Mouse (Mus musculus): ENCODE results near the gene Slc25a4. TPM values are rescaled to one million over a fixed set of nuclear protein-coding genes. Genes with fewer than 3 reads are reported as not detected.

Slc25a4 gene
- polyA plus RNA-seq, 1 experiment from 2014 or later, result 574 TPM

- WGBS, result 86% methylated on average over 5 of the region's 5 CpGs
- no peak overlapping the region for H3K4me3 ChIP-seq
- H3K27me3 ChIP-seq (replicated peaks; ENCODE audit: low read depth, poor library complexity, severe bottlenecking), result no peaks in the 10 kb centered on the region
- no peak overlapping the region for H3K27ac ChIP-seq (replicated peaks)
- H3K9me3 ChIP-seq, result no peaks in the 10 kb centered on the region
- DNase-seq (ENCODE audit: low spot score), result no peak
- H3K36me3 ChIP-seq (replicated peaks), result peaks cover 59% of the 10 kb centered on the region
- no peaks in the 10 kb centered on the region for H3K4me1 ChIP-seq
Measured at GRCm38 (mm10) chr8:46197673-46198072, 13.4 kb downstream of the Slc25a4 start.

DNA sequence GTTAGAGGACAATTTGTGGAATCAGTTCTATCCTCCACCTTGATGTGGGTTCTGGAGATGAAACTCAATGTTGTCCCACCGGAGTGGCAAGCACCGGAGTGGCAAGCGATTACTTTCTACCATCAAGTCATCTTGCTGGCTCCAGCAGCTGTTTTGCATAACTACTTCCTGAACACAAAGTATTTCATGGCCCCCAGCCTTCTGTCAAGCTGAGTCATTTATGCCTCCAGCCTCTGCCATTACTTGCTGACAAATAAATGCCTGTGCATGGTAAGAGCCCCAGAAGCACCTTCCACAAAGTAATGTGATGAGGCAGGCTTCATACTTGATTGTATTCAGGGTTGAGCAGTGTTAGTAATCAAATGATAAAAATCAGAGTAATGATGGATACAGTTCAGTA, 14.2 kb downstream of the Slc25a4 start:
- no peak for DNase-seq (ENCODE audit: low spot score)
- Histone ChIP-seq H3K27ac (replicated peaks) (no peak overlapping the region), H3K4me1 (no peaks in the 10 kb centered on the region), H3K9me3 (no peaks in the 10 kb centered on the region), H3K36me3 (replicated peaks) (peaks cover 59% of the 10 kb centered on the region), H3K4me3 (no peak overlapping the region), H3K27me3 (replicated peaks; ENCODE audit: low read depth, poor library complexity, severe bottlenecking) (no peaks in the 10 kb centered on the region)
- WGBS, result 93% methylated on average over 3 of the region's 3 CpGs

- Histone ChIP-seq H3K27ac (replicated peaks) (no peak overlapping the region), H3K9me3 (no peaks in the 10 kb centered on the region), H3K4me1 (no peaks in the 10 kb centered on the region), H3K27me3 (replicated peaks; ENCODE audit: low read depth, poor library complexity, severe bottlenecking) (no peaks in the 10 kb centered on the region), H3K36me3 (replicated peaks) (peaks cover 61% of the 10 kb centered on the region), H3K4me3 (no peak overlapping the region)
- WGBS, result 82% methylated on average over 8 of the region's 8 CpGs
- no peak for DNase-seq (ENCODE audit: low spot score)
Measured at GRCm38 (mm10) chr8:46193100-46193499, 18.0 kb downstream of the Slc25a4 start.

- H3K4me1 ChIP-seq, result no peaks in the 10 kb centered on the region
- no peaks in the 10 kb centered on the region for H3K27me3 ChIP-seq (replicated peaks; ENCODE audit: low read depth, poor library complexity, severe bottlenecking)
- H3K9me3 ChIP-seq, result no peaks in the 10 kb centered on the region
- H3K27ac ChIP-seq (replicated peaks), result no peak overlapping the region
- H3K4me3 ChIP-seq, result no peak overlapping the region
- peak; percentile 62 for DNase-seq (ENCODE audit: low spot score)
- peaks cover 22% of the 10 kb centered on the region for H3K36me3 ChIP-seq (replicated peaks)
- WGBS, result 11% methylated on average over 2 of the region's 2 CpGs
Measured at GRCm38 (mm10) chr8:46185361-46185760, 25.7 kb downstream of the Slc25a4 start.

- H3K4me1 ChIP-seq, result no peaks in the 10 kb centered on the region
- no peak for DNase-seq (ENCODE audit: low spot score)
- peaks cover 23% of the 10 kb centered on the region for H3K36me3 ChIP-seq (replicated peaks)
- no peaks in the 10 kb centered on the region for H3K9me3 ChIP-seq
- no peaks in the 10 kb centered on the region for H3K27me3 ChIP-seq (replicated peaks; ENCODE audit: low read depth, poor library complexity, severe bottlenecking)
- H3K27ac ChIP-seq (replicated peaks), result no peak overlapping the region
- no peak overlapping the region for H3K4me3 ChIP-seq
- WGBS, result 96% methylated on average over 7 of the region's 7 CpGs
Measured at GRCm38 (mm10) chr8:46180136-46180535, 30.9 kb downstream of the Slc25a4 start.

- no peak overlapping the region for H3K4me3 ChIP-seq
- DNase-seq (ENCODE audit: low spot score), result no peak
- H3K27ac ChIP-seq (replicated peaks), result no peak overlapping the region
- H3K4me1 ChIP-seq, result no peaks in the 10 kb centered on the region
- H3K9me3 ChIP-seq, result no peaks in the 10 kb centered on the region
- WGBS, result 85% methylated on average over 2 of the region's 2 CpGs
- peaks cover 40% of the 10 kb centered on the region for H3K36me3 ChIP-seq (replicated peaks)
- no peaks in the 10 kb centered on the region for H3K27me3 ChIP-seq (replicated peaks; ENCODE audit: low read depth, poor library complexity, severe bottlenecking)
Measured at GRCm38 (mm10) chr8:46173651-46174050, 37.4 kb downstream of the Slc25a4 start.

- under 1% methylated on average over 25 of the region's 25 CpGs for WGBS
- peak overlapping the region; percentile 94 for H3K27ac ChIP-seq (replicated peaks)
- no peak for DNase-seq (ENCODE audit: low spot score)
Measured at GRCm38 (mm10) chr8:46163870-46164190, 47.3 kb downstream of the Slc25a4 start.

GRCm38 (mm10) chr8:46162953-46163869, 47.9 kb downstream of the Slc25a4 start:
- peaks cover 18% of the 10 kb centered on the region for H3K4me1 ChIP-seq
- H3K36me3 ChIP-seq (replicated peaks), result peaks cover 3% of the 10 kb centered on the region; the same call in 1 of the 2 replicates
- H3K9me3 ChIP-seq, result no peaks in the 10 kb centered on the region
- peak overlapping the region; percentile 94 for H3K27ac ChIP-seq (replicated peaks)
- DNase-seq (ENCODE audit: low spot score), result peak; percentile 97
- H3K27me3 ChIP-seq (replicated peaks; ENCODE audit: low read depth, poor library complexity, severe bottlenecking), result no peaks in the 10 kb centered on the region
- 3% methylated on average over 77 of the region's 77 CpGs for WGBS
- peak overlapping the region; percentile 78 for H3K4me3 ChIP-seq

More at GRCm38 (mm10) chr8:46163870-46164190, 47.3 kb downstream of the Slc25a4 start:
- Histone ChIP-seq H3K4me1 (peaks cover 18% of the 10 kb centered on the region), H3K9me3 (no peaks in the 10 kb centered on the region), H3K4me3 (peak overlapping the region; percentile 78), H3K27me3 (replicated peaks; ENCODE audit: low read depth, poor library complexity, severe bottlenecking) (no peaks in the 10 kb centered on the region), H3K36me3 (replicated peaks) (peaks cover 3% of the 10 kb centered on the region; the same call in 1 of the 2 replicates)

Small RNA genes within 50 kb of the gene (microRNA-seq; reads per million reads assigned to microRNA genes)
- gene Gm23812, result not detected

Other genes with a start within 250 kb of the Slc25a4 start
- 3.7 and 3.8 TPM in 2 replicates for gene 1700029J07Rik, start 236.0 kb downstream of the Slc25a4 start, polyA plus RNA-seq (2016; fragmentation: Nextera tagmentation; extraction: Ambion mirVana)
- gene Ufsp2, start 235.8 kb downstream of the Slc25a4 start, polyA plus RNA-seq (2016; fragmentation: Nextera tagmentation; extraction: Ambion mirVana), result 58.9 and 67.5 TPM in 2 replicates
- 0.14 and 0.20 TPM in 2 replicates for gene Lrp2bp, start 212.0 kb downstream of the Slc25a4 start, polyA plus RNA-seq (2016; fragmentation: Nextera tagmentation; extraction: Ambion mirVana)
- gene Ankrd37, start 205.6 kb downstream of the Slc25a4 start, polyA plus RNA-seq (2016; fragmentation: Nextera tagmentation; extraction: Ambion mirVana), result 17.9 and 18.7 TPM in 2 replicates
- gene Cfap97, start 59.5 kb downstream of the Slc25a4 start, polyA plus RNA-seq (2016; fragmentation: Nextera tagmentation; extraction: Ambion mirVana), result 20.2 and 25.1 TPM in 2 replicates
- 3.0 and 4.1 TPM in 2 replicates for gene Snx25, start 59.1 kb downstream of the Slc25a4 start, polyA plus RNA-seq (2016; fragmentation: Nextera tagmentation; extraction: Ambion mirVana)
- 0.36 and 0.64 TPM in 2 replicates for gene Helt, start 83.4 kb upstream of the Slc25a4 start, polyA plus RNA-seq (2016; fragmentation: Nextera tagmentation; extraction: Ambion mirVana)